Mouse (Mus musculus) gastrocnemius, postnatal 4 days (tissue): ENCODE results near the gene Gm13278. TPM values are rescaled to one million over a fixed set of nuclear protein-coding genes. Genes with fewer than 3 reads are reported as not detected.
"Not testable (repeated sequence)": the region's sequence is repeated elsewhere in the genome, so short reads cannot be mapped to it uniquely, and the experiment has no call there.

Experiments
- DNase-seq, 2 experiments: peaks; one replicate each; pipeline ENCODE4 v3.0.0; 2021 to 2022; ENCODE audit warnings: low spot score in 2 of 2, mixed read lengths in 2 of 2
- total RNA-seq, 2 experiments: library from RNA; stranded (reverse); gene quantifications; 2 replicates each; pipeline ENCODE4 v1.2.3; 2021

Gene Gm13278
- total RNA-seq, 2 experiments from 2014 or later, result not detected

- DNase-seq, result peak; percentile 20 to 52
Observed at GRCm38 (mm10) chr4:88788402-88788801, 2.9 kb upstream of the Gm13278 start, which contains the start of gene Gm13277. Gene Gm13277, plus strand, starts transcription at chr4:88788632.

GRCm38 (mm10) chr4:88793936-88794675 lies 2.8 kb downstream of the Gm13278 start, which contains the start of gene Gm13275:
Gene Gm13275, plus strand, starts transcription at chr4:88794487.
- peak; percentile 51 to 63 for DNase-seq

- DNase-seq, result not testable (repeated sequence)
Observed at GRCm38 (mm10) chr4:88797097-88797496, 5.7 kb downstream of the Gm13278 start, which contains the start of gene Gm13279. Gene Gm13279, plus strand, starts transcription at chr4:88797397.

- DNase-seq, result not testable (repeated sequence)
Observed at GRCm38 (mm10) chr4:88799365-88799764, 8.0 kb downstream of the Gm13278 start, which contains the start of gene Gm13285. Gene Gm13285, plus strand, starts transcription at chr4:88799665.

- not testable (repeated sequence) for DNase-seq
Observed at GRCm38 (mm10) chr4:88802954-88803353, 11.6 kb downstream of the Gm13278 start, which contains the start of gene Gm13287. Gene Gm13287, plus strand, starts transcription at chr4:88803254.

- not testable (repeated sequence) for DNase-seq
Observed at GRCm38 (mm10) chr4:88805231-88805630, 13.9 kb downstream of the Gm13278 start, which contains the start of gene Gm13288. Gene Gm13288, plus strand, starts transcription at chr4:88805531.

- peak in 1 of 2 experiments; percentile 17 for DNase-seq
Observed at GRCm38 (mm10) chr4:88805761-88806160, 14.4 kb downstream of the Gm13278 start.

GRCm38 (mm10) chr4:88815928-88816327 lies 24.6 kb downstream of the Gm13278 start, which contains the start of gene Ifna7:
Gene Ifna7, plus strand, starts transcription at chr4:88816228.
- no peak for DNase-seq

- DNase-seq, result no peak
Observed at GRCm38 (mm10) chr4:88819659-88820058, 28.3 kb downstream of the Gm13278 start, which contains the start of gene Ifna11. Gene Ifna11, plus strand, starts transcription at chr4:88819959.

GRCm38 (mm10) chr4:88822995-88823394 lies 31.6 kb downstream of the Gm13278 start:
- no peak for DNase-seq

- DNase-seq, result not testable (repeated sequence)
Observed at GRCm38 (mm10) chr4:88827116-88827515, 35.8 kb downstream of the Gm13278 start, which contains the start of gene Ifna6. Gene Ifna6, plus strand, starts transcription at chr4:88827416.

GRCm38 (mm10) chr4:88830523-88830922 lies 39.2 kb downstream of the Gm13278 start:
- peak in 1 of 2 experiments; percentile 19 for DNase-seq

- DNase-seq, result not testable (repeated sequence)
Observed at GRCm38 (mm10) chr4:88835225-88835624, 43.9 kb downstream of the Gm13278 start, which contains the start of gene Ifna5. Gene Ifna5, plus strand, starts transcription at chr4:88835525.

GRCm38 (mm10) chr4:88838828-88839227 lies 47.5 kb downstream of the Gm13278 start:
- DNase-seq, result no peak

- DNase-seq, result no peak
Observed at GRCm38 (mm10) chr4:88840058-88840457, 48.7 kb downstream of the Gm13278 start.

- no peak for DNase-seq
Observed at GRCm38 (mm10) chr4:88841438-88841911, 50.1 kb downstream of the Gm13278 start, which contains the start of gene Ifna4. Gene Ifna4, plus strand, starts transcription at chr4:88841861.

Other genes starting within 250 kb of the Gm13278 start
- gene Ifna15, start 233.3 kb upstream of the Gm13278 start, total RNA-seq, result not detected
- gene Ifna14, start 219.8 kb upstream of the Gm13278 start, total RNA-seq, result not detected
- not detected for gene Ifna9, start 199.2 kb upstream of the Gm13278 start, total RNA-seq
- gene Ifna12, start 188.2 kb upstream of the Gm13278 start, total RNA-seq, result not detected
- not detected for gene C87499, start 157.1 kb upstream of the Gm13278 start, total RNA-seq
- not detected for gene Ifna13, start 147.1 kb upstream of the Gm13278 start, total RNA-seq
- gene Ifna16, start 114.6 kb upstream of the Gm13278 start, total RNA-seq, result not detected
- not detected for gene Ifna2, start 107.6 kb upstream of the Gm13278 start, total RNA-seq
- gene Ifnab, start 100.2 kb upstream of the Gm13278 start, total RNA-seq, result not detected
- gene Gm26566, start 69.7 kb upstream of the Gm13278 start, total RNA-seq, result under 1 TPM in 1 of 2 experiments, not detected in 1; 0.98 TPM
- 10 to 100 TPM; 81.9 to 94.2 TPM for gene Klhl9, start 69.1 kb upstream of the Gm13278 start, total RNA-seq
- not detected for gene Gm13271, start 36.7 kb upstream of the Gm13278 start, total RNA-seq
- not detected for gene Gm13283, start 31.4 kb upstream of the Gm13278 start, total RNA-seq
- not detected for gene Gm13290, start 17.7 kb upstream of the Gm13278 start, total RNA-seq
- gene Gm13289, start 14.6 kb upstream of the Gm13278 start, total RNA-seq, result not detected
- gene Gm13272, start 11.7 kb upstream of the Gm13278 start, total RNA-seq, result not detected
- gene Ifnz, start 9.4 kb upstream of the Gm13278 start, total RNA-seq, result not detected
- gene Gm13276, start 5.8 kb upstream of the Gm13278 start, total RNA-seq, result not detected
- not detected for gene Gm13277, start 2.9 kb upstream of the Gm13278 start, total RNA-seq
- gene Gm13275, start 2.9 kb downstream of the Gm13278 start, total RNA-seq, result not detected
- gene Gm13279, start 5.8 kb downstream of the Gm13278 start, total RNA-seq, result not detected
- gene Gm13285, start 8.1 kb downstream of the Gm13278 start, total RNA-seq, result under 1 TPM; 0.37 to 0.54 TPM
- not detected for gene Gm13287, start 11.7 kb downstream of the Gm13278 start, total RNA-seq
- not detected for gene Gm13288, start 14.0 kb downstream of the Gm13278 start, total RNA-seq
- gene Ifna7, start 24.7 kb downstream of the Gm13278 start, total RNA-seq, result not detected
- gene Ifna11, start 28.4 kb downstream of the Gm13278 start, total RNA-seq, result not detected
- not detected for gene Ifna6, start 35.9 kb downstream of the Gm13278 start, total RNA-seq
- not detected for gene Ifna5, start 44.0 kb downstream of the Gm13278 start, total RNA-seq
- not detected for gene Ifna4, start 50.3 kb downstream of the Gm13278 start, total RNA-seq
- gene Ifna1, start 58.5 kb downstream of the Gm13278 start, total RNA-seq, result not detected
- not detected for gene Ifne, start 88.7 kb downstream of the Gm13278 start, total RNA-seq